Mouse (Mus musculus) cerebellum, adult 2 months (tissue): ENCODE measurements around the gene Ggta1.

ENCODE experiments used
- CTCF ChIP-seq: fragments of 200-500 bp; IDR thresholded peaks from 2 replicates; pipeline ENCODE4 v1.5.1; 2011; ENCODE audit warnings: low read depth, mild to moderate bottlenecking, control low read depth, low read length, moderate library complexity, borderline replicate concordance; ENCODE audit not compliant: insufficient read depth
- POLR2A ChIP-seq: fragments of 200-500 bp; IDR thresholded peaks from 2 replicates; pipeline ENCODE4 v1.6.1; 2011; ENCODE audit warnings: low read length, control low read depth, borderline replicate concordance; ENCODE audit not compliant: insufficient read depth

DNA sequence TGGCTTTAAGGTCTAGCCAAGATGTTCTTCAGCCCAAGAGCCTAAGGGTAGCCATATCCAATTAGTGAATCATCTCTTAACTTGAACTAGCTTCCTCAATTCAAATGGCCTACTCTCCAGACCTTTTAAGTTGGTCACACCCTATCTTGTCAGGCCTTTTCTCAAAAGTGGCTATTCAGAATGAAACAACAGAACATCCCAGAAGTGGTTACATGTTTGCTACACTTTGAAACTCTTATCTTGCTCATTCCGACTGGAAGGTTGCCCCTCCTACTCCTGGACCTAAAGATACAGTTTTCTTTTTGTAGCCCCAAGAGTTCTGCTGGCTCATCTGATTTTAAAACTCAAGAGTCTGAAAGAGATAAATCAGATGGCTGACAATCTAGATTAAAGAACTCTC, 42.4 kb downstream of the Ggta1 start:
- TF ChIP-seq CTCF = no peak
- TF ChIP-seq POLR2A = no peak
